Mouse (Mus musculus): ENCODE results near the gene Fam69b.

Fam69b gene

DNA sequence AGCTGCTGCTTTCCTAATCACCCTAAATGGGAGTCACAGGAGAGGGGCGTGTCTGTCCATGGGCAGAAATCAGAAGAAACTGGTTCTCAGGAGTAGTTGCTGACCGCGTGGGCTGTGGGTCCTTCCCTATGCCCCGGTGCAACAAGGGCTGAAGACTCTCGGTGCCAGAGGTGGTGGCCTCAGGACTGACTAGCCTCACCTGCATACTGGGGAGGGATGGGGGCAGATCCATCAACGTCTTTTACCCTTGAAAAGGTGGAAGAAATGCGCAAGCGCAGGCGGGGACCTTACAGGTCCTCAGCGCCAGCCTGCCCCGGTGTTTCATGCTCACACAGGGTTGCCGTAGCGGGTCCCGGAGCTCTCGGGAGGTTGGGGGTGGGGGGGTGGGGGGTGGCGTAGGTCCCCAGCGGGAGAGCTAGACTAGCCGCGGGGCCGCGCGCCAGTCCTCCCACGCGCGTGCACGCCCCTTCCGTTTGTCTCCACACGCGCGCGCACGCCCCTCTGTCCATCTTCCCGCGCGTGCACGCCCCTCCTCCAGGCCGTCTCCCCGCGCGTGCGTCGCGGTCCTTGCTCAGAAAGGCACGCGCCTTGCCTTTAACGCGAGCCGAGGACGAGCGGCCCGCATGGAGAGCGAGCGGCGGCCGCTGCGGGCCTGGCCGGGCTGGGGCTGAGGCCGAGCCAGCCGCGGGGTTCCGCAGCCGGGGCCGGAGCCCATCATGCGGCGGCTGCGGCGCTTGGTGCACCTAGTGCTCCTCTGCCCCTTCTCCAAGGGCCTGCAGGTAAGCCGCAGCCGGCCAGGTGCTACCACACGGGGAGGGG, at the start of gene Fam69b:
Gene Fam69b (plus strand): TSS at position 537 of the 819 bp plus-strand sequence.
- peak in 1 of 2 experiments; percentile 30 for DNase-seq (ENCODE audit: low read depth in 2 of 2, low spot score in 2 of 2)

GRCm38 (mm10) chr2:26579714-26580113, 48.5 kb upstream of the Fam69b start, which contains the start of gene Egfl7:
Gene Egfl7 (plus strand): TSS chr2:26580014.
- DNase-seq (ENCODE audit: low read depth in 2 of 2, low spot score in 2 of 2): no peak

GRCm38 (mm10) chr2:26580751-26581150, 47.5 kb upstream of the Fam69b start:
- no peak for DNase-seq (ENCODE audit: low read depth in 2 of 2, low spot score in 2 of 2)

- no peak for DNase-seq (ENCODE audit: low read depth in 2 of 2, low spot score in 2 of 2)
These were observed 46.1 kb upstream of the Fam69b start for GRCm38 (mm10) chr2:26582203-26582602.

- DNase-seq (ENCODE audit: low read depth in 2 of 2, low spot score in 2 of 2): no peak
These were observed 45.5 kb upstream of the Fam69b start for GRCm38 (mm10) chr2:26582741-26583140.

- no peak for DNase-seq (ENCODE audit: low read depth in 2 of 2, low spot score in 2 of 2)
These were observed 44.6 kb upstream of the Fam69b start for GRCm38 (mm10) chr2:26583640-26584039.

DNA sequence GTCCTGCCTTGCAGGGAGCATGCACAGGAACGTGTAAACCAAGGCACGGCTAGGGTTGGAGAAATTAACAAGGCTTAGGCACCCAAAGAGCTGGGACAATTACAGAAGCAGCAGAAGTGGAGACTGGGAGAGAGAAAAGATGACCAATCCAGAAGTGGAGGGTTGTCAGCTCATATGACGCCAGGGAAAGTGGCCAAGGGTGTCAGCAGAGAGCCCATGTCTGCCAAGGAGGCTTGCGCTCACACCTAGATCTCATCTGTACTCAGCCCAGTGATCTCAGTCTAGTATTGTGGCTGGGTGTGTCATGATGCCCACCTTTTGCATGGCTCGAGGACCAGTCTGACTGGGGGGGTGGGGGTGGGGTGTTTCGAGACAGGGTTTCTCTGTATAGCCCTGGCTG, 42.5 kb upstream of the Fam69b start:
- no peak for DNase-seq (ENCODE audit: low read depth in 2 of 2, low spot score in 2 of 2)

- peak; percentile 18 to 27 for DNase-seq (ENCODE audit: low read depth in 2 of 2, low spot score in 2 of 2)
These were observed 41.8 kb upstream of the Fam69b start, which contains the start of gene Gm20532 for GRCm38 (mm10) chr2:26586294-26587043. Gene Gm20532 (plus strand): TSS chr2:26586639.

- peak in 1 of 2 experiments; percentile 17 for DNase-seq (ENCODE audit: low read depth in 2 of 2, low spot score in 2 of 2)
These were observed 41.2 kb upstream of the Fam69b start for GRCm38 (mm10) chr2:26587044-26587405.

DNA sequence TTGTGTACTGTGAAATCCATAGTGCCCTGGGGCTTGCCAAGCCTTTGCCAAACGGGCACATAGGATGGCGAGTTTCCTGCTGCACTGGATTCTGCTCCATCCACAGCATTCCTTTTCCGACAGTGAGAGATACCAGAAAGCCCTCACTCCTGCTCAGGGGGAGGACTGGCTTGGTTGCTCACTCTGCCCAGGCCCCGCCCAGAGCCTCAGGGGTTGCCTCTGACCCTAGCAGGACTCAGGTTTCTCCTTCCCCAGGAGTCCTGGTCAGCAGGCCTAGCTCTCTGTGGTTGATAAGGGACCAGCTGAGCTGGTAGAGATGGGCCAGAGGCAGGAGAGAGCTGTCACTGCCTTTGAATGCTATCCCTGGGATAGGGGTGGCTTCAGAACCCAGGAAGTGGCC, 39.7 kb upstream of the Fam69b start:
- DNase-seq (ENCODE audit: low read depth in 2 of 2, low spot score in 2 of 2): no peak

DNA sequence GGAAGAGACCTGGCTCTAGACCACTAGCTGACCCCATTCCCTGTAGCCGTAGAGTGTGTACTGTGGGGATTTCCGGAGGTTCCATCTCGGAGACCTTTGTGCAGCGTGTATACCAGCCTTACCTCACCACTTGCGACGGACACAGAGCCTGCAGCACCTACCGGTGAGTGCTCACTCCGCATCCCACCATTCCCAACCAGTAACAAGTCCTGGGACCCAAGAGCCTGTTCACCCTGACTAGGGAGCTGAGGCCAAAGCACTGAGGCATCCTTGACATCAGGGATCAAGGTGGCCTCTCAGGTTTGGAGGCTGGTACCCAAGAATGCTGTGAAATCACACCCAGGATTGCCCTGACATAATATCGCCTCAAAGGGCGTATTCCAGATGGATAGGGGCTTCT, 39.0 kb upstream of the Fam69b start:
- DNase-seq (ENCODE audit: low read depth in 2 of 2, low spot score in 2 of 2): no peak

DNA sequence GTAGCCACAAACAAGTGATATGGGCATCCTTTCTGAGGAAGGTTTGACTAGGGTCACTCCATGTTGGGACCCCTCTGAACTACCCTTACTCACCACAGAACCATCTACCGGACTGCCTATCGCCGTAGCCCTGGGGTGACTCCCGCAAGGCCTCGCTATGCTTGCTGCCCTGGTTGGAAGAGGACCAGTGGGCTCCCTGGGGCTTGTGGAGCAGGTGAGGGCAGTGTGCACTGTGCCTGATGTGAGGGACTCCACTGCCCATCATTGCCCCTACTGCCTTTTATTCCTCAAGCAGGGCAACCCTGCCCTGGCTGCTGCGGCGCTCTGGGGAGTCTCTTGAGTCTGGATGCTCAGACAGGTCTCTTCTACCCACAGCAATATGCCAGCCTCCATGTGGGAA, 38.0 kb upstream of the Fam69b start:
- no peak for DNase-seq (ENCODE audit: low read depth in 2 of 2, low spot score in 2 of 2)

GRCm38 (mm10) chr2:26590962-26591361, 37.3 kb upstream of the Fam69b start:
- DNase-seq (ENCODE audit: low read depth in 2 of 2, low spot score in 2 of 2): no peak

- DNase-seq (ENCODE audit: low read depth in 2 of 2, low spot score in 2 of 2): no peak
These were observed 36.8 kb upstream of the Fam69b start for GRCm38 (mm10) chr2:26591416-26591815.

DNA sequence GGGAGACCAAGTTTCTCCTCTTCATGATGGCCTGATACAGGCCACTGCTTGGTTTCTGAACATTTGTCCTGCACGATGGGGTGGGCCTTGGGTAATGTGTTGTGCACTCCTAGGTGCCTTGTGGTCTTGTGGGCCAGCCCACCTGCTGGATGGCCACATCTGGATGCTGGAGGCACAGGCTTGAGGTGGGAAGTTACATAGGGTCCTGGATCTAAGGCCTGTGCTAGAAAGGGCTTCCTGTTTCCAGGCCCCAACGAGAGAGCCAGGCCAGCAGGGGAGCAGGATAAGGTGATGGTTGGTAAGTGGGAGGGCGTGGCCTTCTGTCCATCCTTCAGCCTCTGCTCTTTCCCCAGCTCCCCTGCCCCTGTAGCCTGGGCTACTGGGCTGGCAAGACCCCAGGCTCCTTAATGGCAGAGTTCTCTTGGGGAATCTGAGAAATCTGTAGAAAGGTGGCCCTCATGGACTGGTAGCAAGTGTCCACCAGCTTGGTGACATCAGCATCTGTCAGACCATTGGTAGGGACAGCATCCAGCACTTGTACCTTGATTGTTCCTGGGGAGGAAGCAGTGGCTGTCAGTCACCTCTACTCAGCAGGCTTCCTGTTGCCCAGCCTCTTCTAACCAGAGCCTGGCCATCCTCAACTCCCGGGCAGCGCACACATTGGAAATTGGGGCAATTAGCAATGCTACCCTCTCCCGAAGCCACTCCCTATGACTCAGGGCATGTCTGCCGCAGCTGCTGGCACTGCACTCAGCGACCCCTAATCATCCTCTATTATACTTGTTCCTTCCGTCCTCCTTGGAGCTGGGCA, 34.8 kb upstream of the Fam69b start:
- no peak for DNase-seq (ENCODE audit: low read depth in 2 of 2, low spot score in 2 of 2)

DNA sequence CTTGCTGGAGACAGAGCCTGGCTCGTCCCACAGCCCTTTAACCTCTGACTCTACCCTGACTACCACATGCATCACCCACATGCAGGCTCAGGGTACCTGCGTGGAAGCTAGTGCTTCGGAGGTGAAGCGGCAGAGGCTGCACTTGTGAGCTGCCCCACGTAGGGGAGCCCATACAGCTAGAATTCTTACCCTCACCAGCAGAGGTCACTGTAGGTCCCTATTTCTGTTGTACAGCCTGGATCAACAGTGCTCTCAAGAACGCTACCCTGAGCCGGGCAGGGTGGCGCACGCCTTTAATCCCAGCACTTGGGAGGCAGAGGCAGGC, 34.3 kb upstream of the Fam69b start:
- DNase-seq (ENCODE audit: low read depth in 2 of 2, low spot score in 2 of 2): peak; percentile 63 to 82

DNA sequence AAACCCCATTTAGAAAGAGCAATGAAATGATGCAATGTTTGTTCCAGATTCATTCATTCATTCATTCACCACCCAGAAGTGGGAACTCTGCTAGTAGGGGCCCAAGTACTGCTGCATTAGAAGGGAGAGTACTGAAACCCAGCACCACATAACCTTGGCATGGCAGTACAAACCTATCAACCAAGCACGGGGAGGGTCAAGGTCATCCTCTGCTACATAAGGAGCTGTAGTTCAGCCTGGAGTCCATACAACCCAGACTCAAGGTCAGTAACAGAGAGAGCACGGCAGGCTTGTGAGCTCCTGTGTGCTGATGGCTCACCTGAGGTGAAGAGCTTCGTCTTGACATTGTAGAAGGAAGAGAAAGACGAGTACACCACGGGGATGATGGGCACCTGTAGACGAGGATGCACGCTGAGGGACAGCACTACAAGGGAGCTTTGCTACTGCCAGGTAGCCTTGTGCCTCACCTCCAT, 33.8 kb upstream of the Fam69b start:
- no peak for DNase-seq (ENCODE audit: low read depth in 2 of 2, low spot score in 2 of 2)

DNA sequence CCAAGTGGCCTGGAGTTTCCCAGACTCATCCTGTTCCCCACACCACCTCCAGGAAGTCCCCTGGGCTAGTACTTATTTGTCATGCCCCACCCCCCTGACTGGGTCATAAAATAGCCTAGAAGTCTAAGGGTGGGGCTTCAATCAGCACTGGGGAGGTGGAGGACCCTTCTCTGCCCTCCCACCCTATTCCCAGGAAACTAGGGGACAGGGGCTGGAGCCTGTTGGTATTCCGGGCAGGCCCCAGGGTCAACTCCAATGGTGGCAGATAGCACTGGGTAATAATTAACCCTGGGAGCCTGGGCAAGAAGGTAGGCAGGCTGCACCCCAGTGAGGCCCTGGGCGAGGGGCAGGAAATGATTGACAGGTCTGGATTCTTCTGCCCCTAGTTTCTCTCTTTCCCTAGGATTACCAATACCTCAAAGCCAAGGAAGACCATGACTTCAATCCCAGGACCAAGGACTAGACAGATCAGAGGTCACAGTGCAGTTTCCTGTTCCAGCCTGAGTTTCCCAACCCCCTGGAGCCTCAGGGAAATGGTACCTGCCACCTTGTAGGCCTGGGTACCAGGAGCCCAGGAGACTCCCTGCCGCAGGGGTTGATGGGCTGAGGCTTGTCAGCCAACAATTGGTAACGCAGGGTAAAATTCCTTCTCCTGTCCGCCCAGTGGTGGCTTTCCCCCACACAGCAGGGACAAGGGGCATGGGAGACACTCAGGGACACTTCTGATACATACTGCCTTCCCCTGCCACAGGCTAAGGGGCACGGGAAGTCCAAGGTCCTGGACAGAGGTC, 33.1 kb upstream of the Fam69b start:
- no peak for DNase-seq (ENCODE audit: low read depth in 2 of 2, low spot score in 2 of 2)

GRCm38 (mm10) chr2:26595725-26596435, 32.4 kb upstream of the Fam69b start:
- no peak for DNase-seq (ENCODE audit: low read depth in 2 of 2, low spot score in 2 of 2)

DNA sequence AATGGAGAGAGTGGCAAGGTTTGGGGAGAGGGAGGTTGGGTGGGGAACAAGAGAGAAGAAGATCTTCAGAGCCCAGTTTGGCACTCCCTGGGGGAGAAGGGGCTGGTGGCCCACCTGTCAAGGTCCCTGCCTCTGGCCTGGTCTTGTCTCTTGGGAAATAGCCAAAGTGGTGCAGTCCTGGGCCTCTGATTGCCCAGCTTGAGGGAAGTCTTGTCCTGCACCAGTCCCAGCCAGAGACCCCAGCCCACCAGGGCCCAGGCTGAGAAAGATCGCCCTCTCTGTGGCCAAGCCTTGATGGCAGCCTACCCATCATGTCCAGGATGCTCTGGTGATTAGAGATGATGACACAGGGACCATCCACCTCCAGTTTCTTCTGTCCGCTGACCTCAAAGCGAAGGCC, 31.4 kb upstream of the Fam69b start:
- no peak for DNase-seq (ENCODE audit: low read depth in 2 of 2, low spot score in 2 of 2)
